Mouse (Mus musculus) retina, postnatal 1 day (tissue): ENCODE measurements around the gene Rev1.
A peak's percentile ranks its signal among the peaks of the same experiment; 100 is the strongest.

Experiments
- DNase-seq: peaks from one replicate; pipeline ENCODE4 v3.0.0-alpha.2; 2012

The Rev1 gene

GRCm38 (mm10) chr1:38129501-38130267 lies at the start of gene Rev1:
Gene Rev1, minus strand, starts transcription at chr1:38129801.
- peak; percentile 94 for DNase-seq

- no peak for DNase-seq
Observed at GRCm38 (mm10) chr1:38178929-38179328, 49.3 kb upstream of the Rev1 start.

- DNase-seq = no peak
Observed at GRCm38 (mm10) chr1:38176077-38176476, 46.5 kb upstream of the Rev1 start.

- no peak for DNase-seq
Observed at GRCm38 (mm10) chr1:38171874-38172273, 42.3 kb upstream of the Rev1 start.

GRCm38 (mm10) chr1:38165696-38166095 lies 36.1 kb upstream of the Rev1 start:
- no peak for DNase-seq

- no peak for DNase-seq
Observed at GRCm38 (mm10) chr1:38150086-38150485, 20.5 kb upstream of the Rev1 start.

GRCm38 (mm10) chr1:38146008-38146407 lies 16.4 kb upstream of the Rev1 start:
- DNase-seq = no peak

GRCm38 (mm10) chr1:38141371-38141770 lies 11.8 kb upstream of the Rev1 start:
- no peak for DNase-seq

GRCm38 (mm10) chr1:38140911-38141310 lies 11.3 kb upstream of the Rev1 start:
- DNase-seq = no peak

GRCm38 (mm10) chr1:38139396-38139795 lies 9.8 kb upstream of the Rev1 start:
- DNase-seq = no peak

- DNase-seq = no peak
Observed at GRCm38 (mm10) chr1:38132942-38133341, 3.3 kb upstream of the Rev1 start.

GRCm38 (mm10) chr1:38130715-38131483 lies 1.3 kb upstream of the Rev1 start:
- peak; percentile 28 for DNase-seq

- peak; percentile 75 for DNase-seq
Observed at GRCm38 (mm10) chr1:38128919-38129436, 623 bp downstream of the Rev1 start.

- no peak for DNase-seq
Observed at GRCm38 (mm10) chr1:38127036-38127435, 2.6 kb downstream of the Rev1 start.

GRCm38 (mm10) chr1:38126426-38126825 lies 3.2 kb downstream of the Rev1 start:
- DNase-seq = no peak

- DNase-seq = no peak
Observed at GRCm38 (mm10) chr1:38124261-38124660, 5.3 kb downstream of the Rev1 start.

- no peak for DNase-seq
Observed at GRCm38 (mm10) chr1:38120877-38121276, 8.7 kb downstream of the Rev1 start.

GRCm38 (mm10) chr1:38118624-38119023 lies 11.0 kb downstream of the Rev1 start:
- no peak for DNase-seq

GRCm38 (mm10) chr1:38109786-38110185 lies 19.8 kb downstream of the Rev1 start:
- no peak for DNase-seq

- DNase-seq = no peak
Observed at GRCm38 (mm10) chr1:38103813-38104212, 25.8 kb downstream of the Rev1 start.

GRCm38 (mm10) chr1:38103214-38103613 lies 26.4 kb downstream of the Rev1 start:
- no peak for DNase-seq

GRCm38 (mm10) chr1:38081316-38081715 lies 48.3 kb downstream of the Rev1 start:
- DNase-seq = no peak

GRCm38 (mm10) chr1:38071326-38071725 lies 58.3 kb downstream of the Rev1 start:
- DNase-seq = no peak

GRCm38 (mm10) chr1:38067276-38067675 lies 62.3 kb downstream of the Rev1 start:
- no peak for DNase-seq
